Mouse (Mus musculus): ENCODE data around the gene Capn5. TPM values are rescaled to one million over a fixed set of nuclear protein-coding genes. Genes with fewer than 3 reads are reported as not detected.

Capn5 gene
- polyA plus RNA-seq, 1 experiment from 2014 or later = 12.7 TPM

- no peak overlapping the region for H3K4me2 ChIP-seq (replicated peaks)
- H3K9me3 ChIP-seq (replicated peaks) = no peaks in the 10 kb centered on the region
- H3K4me1 ChIP-seq = peaks cover 30% of the 10 kb centered on the region
- no peak overlapping the region for H3K4me3 ChIP-seq
- H3K36me3 ChIP-seq = no peaks in the 10 kb centered on the region
- no peak overlapping the region for H3K27ac ChIP-seq
- no peak for ATAC-seq (ENCODE audit: low FRiP score)
- peaks cover 15% of the 10 kb centered on the region for H3K27me3 ChIP-seq
- 87% methylated on average over 8 of the region's 8 CpGs for WGBS
- no peak overlapping the region for H3K9ac ChIP-seq
Observed at GRCm38 (mm10) chr7:98172661-98173060, 5.4 kb downstream of the Capn5 start.

- Histone ChIP-seq H3K4me2 (replicated peaks) (no peak overlapping the region), H3K4me3 (no peak overlapping the region), H3K9me3 (replicated peaks) (no peaks in the 10 kb centered on the region), H3K9ac (no peak overlapping the region; the same call in 1 of the 2 replicates), H3K36me3 (no peaks in the 10 kb centered on the region), H3K4me1 (peaks cover 19% of the 10 kb centered on the region), H3K27ac (peak overlapping the region; percentile 17; the same call in 1 of the 2 replicates), H3K27me3 (peaks cover 5% of the 10 kb centered on the region)
- peak; percentile 35; the same call in 1 of the 2 replicates for ATAC-seq (ENCODE audit: low FRiP score)
- WGBS = 55% methylated on average over 6 of the region's 6 CpGs
Observed at GRCm38 (mm10) chr7:98171141-98172073, 6.7 kb downstream of the Capn5 start.

DNA sequence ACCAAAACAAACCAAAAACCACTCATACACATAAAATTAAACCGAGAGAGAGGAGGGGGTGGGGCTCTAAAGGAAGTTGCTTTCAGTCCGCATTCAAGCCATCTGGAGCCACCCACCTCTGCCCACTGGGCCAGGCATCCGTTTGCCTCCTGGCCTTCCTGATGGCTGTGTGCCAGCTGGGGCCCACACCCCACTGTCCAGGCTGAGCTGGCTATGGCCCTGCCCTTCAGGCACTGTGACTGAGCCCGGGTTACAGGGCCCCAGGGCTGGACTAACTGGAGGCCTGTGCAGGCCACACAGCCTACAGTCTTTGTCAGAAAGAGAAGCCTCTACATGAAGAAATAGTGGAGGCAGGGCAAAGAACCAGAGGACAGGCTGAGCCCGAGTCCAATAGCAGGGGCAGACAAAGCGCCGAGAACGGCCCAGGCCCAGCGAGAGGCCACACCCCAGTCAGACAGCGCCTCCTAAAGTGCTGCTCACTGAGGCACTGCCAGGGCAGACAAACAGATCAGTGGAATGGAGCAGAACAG, 13.0 kb downstream of the Capn5 start:
- H3K9ac ChIP-seq = 0 out of 2 replicates have a peak overlapping the region, but pooled peaks have one; percentile 1
- H3K27ac ChIP-seq = peak overlapping the region; percentile 58
- no peak overlapping the region for H3K4me3 ChIP-seq
- H3K4me1 ChIP-seq = peaks cover 20% of the 10 kb centered on the region
- H3K27me3 ChIP-seq = 0 out of 2 replicates have a peak, but pooled peaks cover 3% of the 10 kb centered on the region
- H3K4me2 ChIP-seq (replicated peaks) = no peak overlapping the region
- WGBS = 57% methylated on average over 10 of the region's 10 CpGs
- peak; percentile 68 for ATAC-seq (ENCODE audit: low FRiP score)
- no peaks in the 10 kb centered on the region for H3K36me3 ChIP-seq
- no peaks in the 10 kb centered on the region for H3K9me3 ChIP-seq (replicated peaks)

- Histone ChIP-seq H3K9ac (no peak overlapping the region), H3K4me2 (replicated peaks) (no peak overlapping the region), H3K9me3 (replicated peaks) (no peaks in the 10 kb centered on the region), H3K4me3 (no peak overlapping the region), H3K27ac (peak overlapping the region; percentile 58; the same call in 1 of the 2 replicates), H3K4me1 (peaks cover 24% of the 10 kb centered on the region), H3K36me3 (no peaks in the 10 kb centered on the region), H3K27me3 (0 out of 2 replicates have a peak, but pooled peaks cover 3% of the 10 kb centered on the region)
- ATAC-seq (ENCODE audit: low FRiP score) = 0 out of 2 replicates have a peak, but pooled peaks have one; percentile 5
- 76% methylated on average over 9 of the region's 9 CpGs for WGBS
Observed at GRCm38 (mm10) chr7:98164382-98164998, 13.6 kb downstream of the Capn5 start.

DNA sequence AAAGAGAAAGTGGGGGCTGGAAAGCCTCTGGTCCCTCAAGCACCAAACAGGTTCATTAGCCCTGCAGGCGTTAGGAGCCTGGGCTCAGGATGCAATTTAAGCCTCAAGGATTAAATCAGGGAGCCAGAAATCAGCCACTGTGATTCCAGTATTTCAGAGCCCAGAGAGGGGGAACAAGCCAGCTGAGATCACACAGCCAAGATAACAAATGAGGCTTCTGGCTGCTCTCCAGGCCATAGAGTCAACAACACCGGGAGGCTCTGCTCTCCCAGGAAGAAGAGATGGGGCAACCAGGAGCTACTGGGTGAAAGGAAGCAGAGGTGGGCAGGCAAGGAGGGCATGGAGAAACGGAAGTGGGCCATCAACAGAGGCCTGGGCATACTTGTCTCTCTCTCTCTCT, 14.4 kb downstream of the Capn5 start:
- no peaks in the 10 kb centered on the region for H3K9me3 ChIP-seq (replicated peaks)
- no peak overlapping the region for H3K27ac ChIP-seq
- no peak overlapping the region for H3K4me3 ChIP-seq
- 69% methylated on average over 3 of the region's 3 CpGs for whole genome bisulfite sequencing
- no peaks in the 10 kb centered on the region for H3K36me3 ChIP-seq
- H3K27me3 ChIP-seq = 0 out of 2 replicates have a peak, but pooled peaks cover 3% of the 10 kb centered on the region
- no peak overlapping the region for H3K9ac ChIP-seq
- ATAC-seq (ENCODE audit: low FRiP score) = no peak
- H3K4me2 ChIP-seq (replicated peaks) = no peak overlapping the region
- H3K4me1 ChIP-seq = peaks cover 25% of the 10 kb centered on the region

GRCm38 (mm10) chr7:98162239-98162638, 15.8 kb downstream of the Capn5 start:
- no peak overlapping the region for H3K4me3 ChIP-seq
- no peaks in the 10 kb centered on the region for H3K9me3 ChIP-seq (replicated peaks)
- H3K27ac ChIP-seq = no peak overlapping the region
- no peak overlapping the region for H3K9ac ChIP-seq
- 79% methylated on average over 6 of the region's 6 CpGs for WGBS
- no peaks in the 10 kb centered on the region for H3K36me3 ChIP-seq
- ATAC-seq (ENCODE audit: low FRiP score) = no peak
- no peak overlapping the region for H3K4me2 ChIP-seq (replicated peaks)
- H3K27me3 ChIP-seq = peaks cover 8% of the 10 kb centered on the region; the same call in 1 of the 2 replicates
- peaks cover 39% of the 10 kb centered on the region for H3K4me1 ChIP-seq

DNA sequence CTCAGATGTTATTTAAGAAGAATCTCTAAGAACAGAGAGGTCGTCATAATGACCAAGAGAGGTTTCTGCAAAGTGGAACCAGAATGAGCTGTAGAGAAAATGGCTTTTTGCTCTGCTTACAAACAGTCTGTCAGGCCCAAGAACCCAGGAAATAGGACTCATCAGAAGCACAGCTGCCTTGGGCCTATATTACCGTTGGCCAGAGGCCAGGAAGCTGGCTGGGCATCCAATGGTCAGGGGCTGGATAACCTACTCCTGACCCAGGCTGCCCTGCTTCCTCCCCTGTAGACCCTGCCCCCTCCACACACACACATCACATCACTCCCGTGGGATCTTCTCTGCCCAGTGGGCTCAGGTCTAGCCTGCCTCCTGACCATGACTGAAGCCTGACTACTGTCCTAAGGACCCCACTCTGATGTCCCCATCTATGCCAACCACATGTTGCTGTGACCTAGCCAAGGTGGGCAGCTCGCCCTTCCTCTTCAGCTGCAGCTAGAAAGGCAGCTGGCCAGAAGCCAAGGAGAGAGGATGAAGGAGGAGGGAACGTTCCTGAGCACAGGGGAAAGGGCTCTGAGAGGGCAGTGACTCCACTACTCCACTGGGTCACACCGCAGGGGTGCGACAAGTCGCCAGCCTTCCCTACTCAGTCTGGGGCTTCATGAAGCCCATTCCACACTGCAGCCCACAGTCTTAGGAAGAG, 17.9 kb downstream of the Capn5 start:
- Histone ChIP-seq H3K27me3 (peaks cover 8% of the 10 kb centered on the region; the same call in 1 of the 2 replicates), H3K9ac (no peak overlapping the region), H3K9me3 (replicated peaks) (no peaks in the 10 kb centered on the region), H3K27ac (no peak overlapping the region), H3K4me1 (peaks cover 51% of the 10 kb centered on the region), H3K4me2 (replicated peaks) (no peak overlapping the region), H3K36me3 (no peaks in the 10 kb centered on the region), H3K4me3 (no peak overlapping the region)
- no peak for ATAC-seq (ENCODE audit: low FRiP score)
- WGBS = 57% methylated on average over 8 of the region's 8 CpGs

DNA sequence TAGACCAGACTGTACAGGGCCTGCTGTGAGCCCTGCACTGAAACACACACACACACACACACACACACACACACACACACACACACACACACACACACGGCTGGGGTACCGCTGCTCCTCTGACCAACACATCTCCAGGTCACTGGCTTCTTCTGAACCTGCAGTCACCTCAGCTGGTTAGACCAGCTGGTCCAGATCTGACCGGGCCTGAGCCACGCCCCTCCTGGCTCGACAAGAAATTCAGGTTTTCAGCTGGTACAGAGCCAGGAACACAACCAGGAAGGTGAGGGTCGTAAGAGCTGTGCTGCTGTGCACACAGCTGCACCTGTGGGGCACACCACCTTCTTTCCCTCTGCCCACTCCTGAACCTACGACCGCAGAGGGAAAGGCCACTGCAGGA, 19.6 kb downstream of the Capn5 start:
- no peaks in the 10 kb centered on the region for H3K9me3 ChIP-seq (replicated peaks)
- no peaks in the 10 kb centered on the region for H3K36me3 ChIP-seq
- H3K4me2 ChIP-seq (replicated peaks) = no peak overlapping the region
- no peak for ATAC-seq (ENCODE audit: low FRiP score)
- WGBS = 56% methylated on average over 8 of the region's 8 CpGs
- H3K4me3 ChIP-seq = no peak overlapping the region
- no peak overlapping the region for H3K9ac ChIP-seq
- H3K4me1 ChIP-seq = peaks cover 44% of the 10 kb centered on the region
- peaks cover 8% of the 10 kb centered on the region; the same call in 1 of the 2 replicates for H3K27me3 ChIP-seq
- H3K27ac ChIP-seq = no peak overlapping the region; the same call in 1 of the 2 replicates

DNA sequence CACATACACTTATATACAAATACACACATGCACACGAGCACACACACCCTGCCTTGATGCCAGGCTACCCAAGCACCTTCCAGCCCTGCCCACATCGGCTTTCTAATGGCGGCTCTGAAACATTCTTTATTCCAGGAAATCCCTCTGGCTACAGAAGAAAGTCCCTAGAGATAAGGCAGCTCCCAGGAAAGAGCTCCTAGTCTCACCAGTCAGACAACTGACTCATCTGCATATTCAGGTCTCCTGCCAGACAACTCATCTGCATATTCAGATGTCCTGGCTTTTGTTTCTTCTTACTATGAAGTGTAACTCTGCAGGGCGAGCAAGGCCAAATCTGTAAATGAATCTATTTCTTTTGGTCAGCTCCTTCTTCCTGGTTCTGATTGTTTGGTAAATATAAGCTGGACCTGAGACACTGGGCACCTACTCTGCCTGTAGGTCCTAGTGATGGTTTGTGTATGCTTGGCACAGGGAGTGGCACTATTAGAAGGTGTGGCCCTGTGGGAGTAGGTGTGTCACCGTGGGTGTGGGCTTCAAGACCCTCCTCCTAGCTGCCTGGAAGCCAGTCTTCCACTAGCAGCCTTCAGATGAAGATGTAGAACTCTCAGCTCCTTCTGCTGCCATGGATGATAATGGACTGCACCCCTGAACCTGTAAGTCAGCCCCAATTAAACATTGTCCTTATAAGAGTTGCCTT, 20.3 kb downstream of the Capn5 start:
- H3K27me3 ChIP-seq = peaks cover 8% of the 10 kb centered on the region; the same call in 1 of the 2 replicates
- H3K9me3 ChIP-seq (replicated peaks) = no peaks in the 10 kb centered on the region
- WGBS = 58% methylated on average over 5 of the region's 5 CpGs

DNA sequence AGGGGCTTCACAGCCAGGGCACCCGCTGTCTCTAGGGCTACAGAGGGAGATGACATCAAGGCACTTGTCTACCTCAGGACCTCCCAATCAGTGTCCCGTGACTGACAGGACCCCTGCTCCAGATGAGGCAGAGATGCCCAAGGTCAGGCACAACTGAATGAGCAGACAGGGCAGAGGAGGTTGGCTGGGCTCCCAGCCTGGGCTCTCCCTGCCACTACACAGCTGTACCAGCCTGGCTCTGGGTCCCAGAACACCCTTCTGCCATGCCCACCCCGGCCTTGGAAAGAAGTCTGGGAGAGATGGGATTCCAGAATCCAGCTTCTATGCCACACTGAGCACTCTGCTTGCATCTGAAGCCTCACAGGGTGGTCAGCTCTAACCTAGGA, 21.8 kb downstream of the Capn5 start:
- Histone ChIP-seq H3K4me3 (no peak overlapping the region), H3K36me3 (no peaks in the 10 kb centered on the region), H3K9me3 (replicated peaks) (no peaks in the 10 kb centered on the region), H3K4me2 (replicated peaks) (no peak overlapping the region), H3K4me1 (peaks cover 54% of the 10 kb centered on the region), H3K9ac (no peak overlapping the region), H3K27me3 (peaks cover 12% of the 10 kb centered on the region), H3K27ac (no peak overlapping the region)
- WGBS = 56% methylated on average over 3 of the region's 3 CpGs
- ATAC-seq (ENCODE audit: low FRiP score) = no peak

More for the DNA sequence above, 20.3 kb downstream of the Capn5 start:
- Histone ChIP-seq H3K9ac (peak overlapping the region; percentile 32; the same call in 1 of the 2 replicates), H3K27ac (no peak overlapping the region; the same call in 1 of the 2 replicates), H3K4me3 (no peak overlapping the region), H3K36me3 (no peaks in the 10 kb centered on the region), H3K4me1 (peaks cover 44% of the 10 kb centered on the region), H3K4me2 (replicated peaks) (no peak overlapping the region)
- no peak for ATAC-seq (ENCODE audit: low FRiP score)

DNA sequence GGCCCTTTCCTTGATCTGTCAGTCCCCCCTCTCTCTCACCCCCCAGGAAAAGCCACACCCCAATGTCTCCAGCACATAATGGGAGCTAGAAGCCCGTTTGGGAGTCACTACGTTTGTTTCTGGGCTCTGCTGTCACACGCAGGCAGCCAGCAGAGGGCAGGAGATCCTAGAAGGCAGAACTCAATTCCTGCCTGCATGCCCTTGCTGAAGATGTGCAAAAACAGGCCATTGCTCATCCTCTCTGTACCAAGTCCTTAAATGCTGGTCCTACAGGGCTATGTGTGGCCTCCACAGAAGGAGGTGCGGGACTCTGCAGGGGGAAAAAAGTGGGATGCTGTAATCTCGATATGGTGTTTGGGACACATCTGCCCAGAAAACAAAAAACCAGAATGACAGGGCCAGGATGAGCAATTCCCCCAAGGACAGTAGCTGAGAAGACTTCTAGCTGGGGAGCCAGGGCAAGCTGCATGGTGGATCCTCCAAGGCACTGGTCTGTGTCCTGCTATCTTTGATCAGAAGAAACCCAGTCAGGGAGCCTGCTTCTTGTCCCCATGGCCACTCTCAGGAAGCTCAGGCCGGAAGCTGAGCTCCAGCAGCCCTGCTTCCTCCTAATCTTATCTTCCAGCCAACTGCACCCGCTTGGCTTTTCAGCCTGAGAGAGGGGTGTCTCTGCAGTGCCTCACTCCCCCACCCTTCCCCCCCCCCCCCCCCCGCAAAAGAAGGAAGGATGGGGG, 22.4 kb downstream of the Capn5 start:
- H3K4me1 ChIP-seq = peaks cover 54% of the 10 kb centered on the region
- no peak overlapping the region for H3K4me3 ChIP-seq
- H3K36me3 ChIP-seq = no peaks in the 10 kb centered on the region
- ATAC-seq (ENCODE audit: low FRiP score) = peak; percentile 27; the same call in 1 of the 2 replicates
- no peaks in the 10 kb centered on the region for H3K9me3 ChIP-seq (replicated peaks)
- H3K27me3 ChIP-seq = peaks cover 13% of the 10 kb centered on the region
- WGBS = 30% methylated on average over 8 of the region's 8 CpGs
- no peak overlapping the region for H3K27ac ChIP-seq
- H3K4me2 ChIP-seq (replicated peaks) = no peak overlapping the region
- H3K9ac ChIP-seq = no peak overlapping the region

Data from hindbrain, embryonic 12.5 days (tissue).